Mouse (Mus musculus): ENCODE measurements around the gene Col17a1. TPM values are rescaled to one million over a fixed set of nuclear protein-coding genes. Genes with fewer than 3 reads are reported as not detected.

The Col17a1 gene
- polyA plus RNA-seq, 1 experiment from 2014 or later = 0.66 TPM

DNA sequence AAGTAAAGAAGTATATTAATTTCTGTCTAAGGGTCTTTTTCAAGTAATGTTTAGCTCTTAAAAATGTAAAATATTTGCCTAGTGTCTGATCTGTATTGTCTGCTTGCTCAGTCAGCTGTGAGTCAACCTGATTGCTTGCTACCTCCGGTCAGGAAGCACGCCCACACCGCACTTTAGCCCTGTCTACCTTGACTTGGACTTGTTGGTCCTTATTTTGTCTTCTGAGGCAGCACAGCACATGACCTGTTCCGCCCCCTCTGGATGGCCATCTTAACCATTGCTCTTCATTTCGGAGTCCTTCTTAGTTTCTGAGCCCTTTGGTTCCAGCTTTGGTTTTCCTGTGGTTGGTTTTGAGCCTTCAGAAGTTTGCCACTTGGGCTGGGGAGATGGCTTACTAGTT, 60.1 kb downstream of the Col17a1 start:
- no peak for ATAC-seq (ENCODE audit: low FRiP score, low read depth)
- WGBS = 96% methylated on average over 5 of the region's 5 CpGs
- no peak overlapping the region for H3K9ac ChIP-seq (replicated peaks)
- H3K27me3 ChIP-seq = no peaks in the 10 kb centered on the region
- no peaks in the 10 kb centered on the region for H3K4me1 ChIP-seq
- H3K4me2 ChIP-seq (replicated peaks) = no peak overlapping the region
- H3K4me3 ChIP-seq = no peak overlapping the region
- peaks cover 8% of the 10 kb centered on the region; the same call in 1 of the 2 replicates for H3K36me3 ChIP-seq
- no peaks in the 10 kb centered on the region for H3K9me3 ChIP-seq
- no peak overlapping the region for H3K27ac ChIP-seq (replicated peaks)

DNA sequence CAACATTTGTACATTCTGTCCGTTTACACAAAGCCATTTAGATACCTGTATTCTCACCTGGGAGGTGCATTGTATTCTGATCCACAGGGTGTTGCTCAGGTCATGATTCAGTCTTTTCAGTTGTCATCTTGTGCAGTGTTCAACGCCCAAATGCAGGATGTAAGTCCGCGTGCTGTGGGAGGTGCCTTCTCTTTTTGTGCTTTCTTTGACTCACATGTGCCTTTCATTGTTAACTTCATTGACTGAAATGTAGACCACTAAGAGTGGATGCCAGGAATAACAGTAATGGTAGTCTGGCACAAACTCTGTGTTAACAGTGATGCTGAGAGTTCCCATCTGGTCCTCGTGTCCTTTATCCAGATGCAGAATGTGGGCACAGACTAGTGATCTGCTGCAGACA, 61.5 kb downstream of the Col17a1 start:
- Histone ChIP-seq H3K27me3 (no peaks in the 10 kb centered on the region), H3K4me2 (replicated peaks) (no peak overlapping the region), H3K27ac (replicated peaks) (no peak overlapping the region), H3K9me3 (no peaks in the 10 kb centered on the region), H3K9ac (replicated peaks) (no peak overlapping the region), H3K4me3 (no peak overlapping the region), H3K4me1 (peaks cover 2% of the 10 kb centered on the region), H3K36me3 (0 out of 2 replicates have a peak, but pooled peaks cover 6% of the 10 kb centered on the region)
- ATAC-seq (ENCODE audit: low FRiP score, low read depth) = no peak
- 88% methylated on average over 5 of the region's 5 CpGs for WGBS

- no peaks in the 10 kb centered on the region for H3K27me3 ChIP-seq
- H3K4me3 ChIP-seq = no peak overlapping the region
- H3K9ac ChIP-seq (replicated peaks) = no peak overlapping the region
- no peak overlapping the region for H3K27ac ChIP-seq (replicated peaks)
- peaks cover 5% of the 10 kb centered on the region for H3K4me1 ChIP-seq
- H3K9me3 ChIP-seq = no peaks in the 10 kb centered on the region
- H3K4me2 ChIP-seq (replicated peaks) = no peak overlapping the region
- H3K36me3 ChIP-seq = peaks cover 10% of the 10 kb centered on the region
- WGBS = 82% methylated on average over 5 of the region's 5 CpGs
- no peak for ATAC-seq (ENCODE audit: low FRiP score, low read depth)
These were observed 62.8 kb downstream of the Col17a1 start for GRCm38 (mm10) chr19:47629068-47629467.

DNA sequence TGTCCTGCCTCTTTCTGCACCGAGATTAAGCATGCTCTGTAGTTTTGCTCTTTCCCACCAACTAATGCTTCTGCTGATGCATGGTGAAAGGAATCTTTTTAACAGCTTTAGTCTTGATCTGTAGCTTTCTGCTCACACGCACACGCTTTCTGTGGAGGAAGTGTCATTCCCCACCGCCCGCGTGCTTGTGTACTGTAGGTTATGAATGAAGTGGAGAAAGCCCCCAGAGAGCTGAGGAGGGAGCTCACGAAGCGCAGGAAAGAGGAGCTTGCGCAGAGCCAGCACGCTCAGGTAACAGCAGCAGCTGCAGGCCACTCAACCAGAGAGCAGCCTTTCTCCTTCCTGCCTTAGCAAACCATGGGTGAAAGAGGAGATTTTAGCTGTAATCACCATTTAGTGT, 64.4 kb downstream of the Col17a1 start:
- WGBS = 86% methylated on average over 10 of the region's 10 CpGs
- Histone ChIP-seq H3K4me1 (peaks cover 5% of the 10 kb centered on the region), H3K4me2 (replicated peaks) (no peak overlapping the region), H3K27ac (replicated peaks) (no peak overlapping the region; the same call in 1 of the 2 replicates), H3K9ac (replicated peaks) (no peak overlapping the region), H3K36me3 (peaks cover 25% of the 10 kb centered on the region), H3K4me3 (no peak overlapping the region), H3K27me3 (no peaks in the 10 kb centered on the region), H3K9me3 (no peaks in the 10 kb centered on the region)
- no peak for ATAC-seq (ENCODE audit: low FRiP score, low read depth)

DNA sequence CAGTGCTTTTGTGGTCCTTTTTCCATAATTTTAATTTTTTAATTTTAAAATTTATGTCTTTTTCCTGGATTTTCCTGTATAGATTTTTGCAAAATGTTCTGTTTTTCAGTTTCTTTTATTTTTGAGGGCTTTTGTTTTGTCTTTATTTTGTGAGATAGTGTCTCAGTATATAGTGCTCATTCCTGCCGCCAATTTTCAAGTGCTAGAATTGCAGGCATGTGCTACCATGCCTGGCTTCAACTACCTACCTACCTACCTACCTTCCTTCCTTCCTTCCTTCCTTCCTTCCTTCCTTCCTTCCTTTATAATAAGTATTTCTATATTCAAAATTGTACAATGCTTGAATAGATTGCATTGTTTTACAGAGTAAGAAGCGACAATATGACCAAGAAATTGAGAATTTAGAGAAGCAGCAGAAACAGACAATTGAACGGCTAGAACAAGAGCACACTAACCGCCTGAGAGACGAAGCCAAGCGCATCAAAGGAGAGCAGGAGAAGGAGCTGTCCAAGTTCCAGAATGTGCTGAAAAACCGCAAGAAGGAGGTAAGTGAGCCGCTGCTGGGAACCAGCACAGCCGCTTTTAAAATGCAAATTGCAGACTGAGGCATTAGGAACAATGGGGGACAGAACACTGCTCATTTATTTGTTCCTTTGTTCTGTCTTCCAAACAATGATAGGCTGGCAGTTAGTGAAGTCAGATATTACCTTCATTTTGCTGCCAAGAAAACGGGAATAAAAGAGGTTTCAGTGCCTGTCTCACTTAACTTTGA, 66.8 kb downstream of the Col17a1 start:
- Histone ChIP-seq H3K4me3 (no peak overlapping the region), H3K4me1 (peaks cover 5% of the 10 kb centered on the region), H3K27me3 (no peaks in the 10 kb centered on the region), H3K4me2 (replicated peaks) (no peak overlapping the region), H3K9me3 (no peaks in the 10 kb centered on the region), H3K36me3 (peaks cover 44% of the 10 kb centered on the region), H3K9ac (replicated peaks) (no peak overlapping the region), H3K27ac (replicated peaks) (0 out of 2 replicates have a peak overlapping the region, but pooled peaks have one; percentile 30)
- WGBS = 29% methylated on average over 10 of the region's 10 CpGs
- no peak for ATAC-seq (ENCODE audit: low FRiP score, low read depth)

DNA sequence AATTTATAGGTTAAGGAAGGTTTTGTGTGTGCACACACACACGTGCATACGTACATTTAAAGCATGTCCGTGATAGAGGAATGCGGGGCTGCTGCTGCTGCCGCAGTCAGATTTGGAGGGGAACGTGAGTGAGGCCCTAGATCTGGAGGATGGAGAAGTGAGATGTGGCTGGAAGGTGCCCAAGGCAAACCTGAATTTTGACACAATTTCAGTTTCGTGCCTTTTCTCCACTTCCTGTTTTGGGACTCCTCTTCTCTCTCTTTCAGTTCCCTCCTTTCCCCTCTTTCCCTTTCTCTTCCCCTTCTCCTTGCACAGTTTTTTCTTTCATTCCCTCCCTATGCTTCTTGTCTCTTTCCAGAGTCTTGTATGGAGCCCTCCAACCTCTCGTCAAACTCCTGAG, 70.4 kb downstream of the Col17a1 start:
- Histone ChIP-seq H3K4me2 (replicated peaks) (no peak overlapping the region), H3K9ac (replicated peaks) (no peak overlapping the region), H3K36me3 (peaks cover 62% of the 10 kb centered on the region), H3K9me3 (no peaks in the 10 kb centered on the region), H3K4me1 (peaks cover 5% of the 10 kb centered on the region), H3K4me3 (no peak overlapping the region), H3K27ac (replicated peaks) (no peak overlapping the region), H3K27me3 (no peaks in the 10 kb centered on the region)
- 92% methylated on average over 8 of the region's 8 CpGs for WGBS
- ATAC-seq (ENCODE audit: low FRiP score, low read depth) = no peak

- WGBS = 59% methylated on average over 7 of the region's 7 CpGs
- Histone ChIP-seq H3K4me3 (no peak overlapping the region), H3K4me1 (no peaks in the 10 kb centered on the region), H3K36me3 (peaks cover 34% of the 10 kb centered on the region), H3K4me2 (replicated peaks) (no peak overlapping the region), H3K9me3 (no peaks in the 10 kb centered on the region), H3K27me3 (no peaks in the 10 kb centered on the region), H3K27ac (replicated peaks) (no peak overlapping the region), H3K9ac (replicated peaks) (no peak overlapping the region)
- ATAC-seq (ENCODE audit: low FRiP score, low read depth) = no peak
These were observed 78.5 kb downstream of the Col17a1 start for GRCm38 (mm10) chr19:47613442-47613841.

- WGBS = 72% methylated on average over 3 of the region's 3 CpGs
- no peak overlapping the region for H3K4me3 ChIP-seq
- no peaks in the 10 kb centered on the region for H3K9me3 ChIP-seq
- no peaks in the 10 kb centered on the region for H3K27me3 ChIP-seq
- no peak overlapping the region for H3K9ac ChIP-seq (replicated peaks)
- H3K4me1 ChIP-seq = no peaks in the 10 kb centered on the region
- ATAC-seq (ENCODE audit: low FRiP score, low read depth) = no peak
- 0 out of 2 replicates have a peak, but pooled peaks cover 6% of the 10 kb centered on the region for H3K36me3 ChIP-seq
- no peak overlapping the region for H3K4me2 ChIP-seq (replicated peaks)
- H3K27ac ChIP-seq (replicated peaks) = no peak overlapping the region
These were observed 83.4 kb downstream of the Col17a1 start for GRCm38 (mm10) chr19:47608513-47608912.

Other genes with a start within 250 kb of the Col17a1 start
- gene Sh3pxd2a, start 227.7 kb downstream of the Col17a1 start, polyA plus RNA-seq (2016; fragmentation: Nextera tagmentation; extraction: Ambion mirVana) = 2.9 and 3.2 TPM in 2 replicates
- gene Stn1, start 154.6 kb downstream of the Col17a1 start, polyA plus RNA-seq (2016; fragmentation: Nextera tagmentation; extraction: Ambion mirVana) = 41.9 and 45.9 TPM in 2 replicates
- 9.0 and 10.6 TPM in 2 replicates for gene Slk, start 112.4 kb downstream of the Col17a1 start, polyA plus RNA-seq (2016; fragmentation: Nextera tagmentation; extraction: Ambion mirVana)
- gene Sfr1, start 39.6 kb upstream of the Col17a1 start, polyA plus RNA-seq (2016; fragmentation: Nextera tagmentation; extraction: Ambion mirVana) = 238 and 263 TPM in 2 replicates
- gene Gsto1, start 162.9 kb upstream of the Col17a1 start, polyA plus RNA-seq (2016; fragmentation: Nextera tagmentation; extraction: Ambion mirVana) = 66.4 and 77.5 TPM in 2 replicates
- gene Gsto2, start 173.4 kb upstream of the Col17a1 start, polyA plus RNA-seq (2016; fragmentation: Nextera tagmentation; extraction: Ambion mirVana) = 0.73 and 1.5 TPM in 2 replicates
- gene Cfap43, start 227.2 kb upstream of the Col17a1 start, polyA plus RNA-seq (2016; fragmentation: Nextera tagmentation; extraction: Ambion mirVana) = 0.13 and 0.14 TPM in 2 replicates
- gene Itprip, start 227.2 kb upstream of the Col17a1 start, polyA plus RNA-seq (2016; fragmentation: Nextera tagmentation; extraction: Ambion mirVana) = 16.3 and 18.9 TPM in 2 replicates
- 0.20 and 0.27 TPM in 2 replicates for gene Cfap58, start 245.6 kb upstream of the Col17a1 start, polyA plus RNA-seq (2016; fragmentation: Nextera tagmentation; extraction: Ambion mirVana)